Mouse (Mus musculus) heart, adult 11 months (tissue): Measurements from ENCODE around the gene Gm8020.
"Not testable (repeated sequence)": the region's sequence is repeated elsewhere in the genome, so short reads cannot be mapped to it uniquely, and the experiment has no call there.

Experiments
- DNase-seq: peaks from one replicate; pipeline ENCODE4 v3.0.0; 2022

Gm8020 gene

GRCm38 (mm10) chr14:42502249-42502648 lies at the start of gene Gm8020:
TSS of gene Gm8020 (minus strand) at chr14:42502349.
- not testable (repeated sequence) for DNase-seq

GRCm38 (mm10) chr14:42543170-42543701 lies 41.1 kb upstream of the Gm8020 start:
- DNase-seq = peak; percentile 86

- DNase-seq = peak; percentile 12
These were observed 40.4 kb upstream of the Gm8020 start for GRCm38 (mm10) chr14:42542316-42543169.

GRCm38 (mm10) chr14:42524182-42524581 lies 22.0 kb upstream of the Gm8020 start, which contains the start of gene Gm8024:
TSS of gene Gm8024 (minus strand) at chr14:42524282.
- DNase-seq = not testable (repeated sequence)

GRCm38 (mm10) chr14:42463581-42463980 lies 38.6 kb downstream of the Gm8020 start, which contains the start of gene Gm8011:
TSS of gene Gm8011 (plus strand) at chr14:42463881.
- DNase-seq = not testable (repeated sequence)
